Mouse (Mus musculus) R1 (cell line): ENCODE measurements at regions not wholly inside any gene's neighbourhood (a gene's known extent, or its start where the extent isn't known, plus 50 kb on each side); places are given as distances from the start of the nearest gene placed in this dataset.

Source experiments
- DNase-seq: peaks from one replicate; pipeline ENCODE4 v3.0.0-alpha.2; 2018; ENCODE audit warnings: low read depth, low spot score

DNA sequence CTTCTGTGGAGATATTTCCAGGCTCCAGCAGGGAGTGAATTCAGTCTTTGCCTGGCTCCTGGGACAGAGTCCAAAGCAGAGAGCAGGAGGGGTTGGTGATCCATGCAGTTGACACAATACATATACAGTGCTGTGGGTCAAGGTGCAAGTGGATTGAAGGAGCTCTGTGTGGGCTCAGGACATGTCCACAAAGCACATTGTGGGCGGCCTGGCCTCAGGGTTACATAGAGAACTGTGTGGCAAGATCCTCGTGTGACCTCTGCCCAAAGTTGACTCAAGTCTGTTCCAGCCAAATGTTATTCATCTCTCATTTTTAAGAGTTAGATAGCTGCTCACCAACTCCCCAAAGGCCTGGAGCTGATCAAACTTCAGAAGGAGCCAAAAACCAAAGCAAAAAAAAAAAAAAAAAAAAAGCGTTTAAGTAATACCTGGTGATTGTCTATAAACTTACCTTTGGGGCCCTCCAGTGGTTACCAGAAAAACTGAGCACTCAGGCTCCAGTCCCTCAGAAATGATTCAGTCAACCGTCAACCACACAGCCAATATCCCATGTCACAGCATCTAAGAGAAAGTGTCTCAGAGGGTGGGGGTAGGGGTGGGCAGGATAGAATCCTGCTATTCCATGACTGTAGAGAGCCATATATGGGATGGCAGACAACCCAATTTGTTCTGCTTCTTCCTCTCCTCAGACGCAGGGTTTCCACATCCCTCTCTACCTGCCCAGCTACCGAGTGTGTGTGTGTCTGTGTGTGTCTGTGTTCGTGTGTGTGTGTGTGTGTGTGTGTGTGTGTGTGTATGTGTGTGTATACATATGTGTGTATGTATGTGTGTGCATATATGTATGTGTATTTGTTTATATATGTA lies 91.9 kb upstream of the Far2 start:
- DNase-seq, result peak; percentile 18

DNA sequence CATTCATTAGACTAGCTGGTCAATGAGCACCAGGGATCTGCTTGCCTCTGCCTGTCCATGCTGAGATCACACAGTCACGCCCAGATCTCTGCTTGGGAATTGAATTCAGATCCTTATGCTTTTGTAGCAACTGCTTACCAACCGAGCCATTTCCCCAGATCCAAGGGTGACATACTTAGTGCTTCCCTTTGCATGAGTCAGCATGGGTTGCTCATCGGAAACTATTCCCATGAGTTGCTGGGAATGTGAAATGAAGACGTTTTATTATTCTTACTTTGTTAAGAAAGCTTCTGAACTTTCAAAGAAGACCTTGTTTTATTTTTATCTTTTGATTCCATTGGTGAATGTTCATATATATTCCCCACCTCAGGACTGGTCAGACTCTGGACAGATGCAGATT lies 82.3 kb upstream of the Far2 start:
- DNase-seq, result no peak

DNA sequence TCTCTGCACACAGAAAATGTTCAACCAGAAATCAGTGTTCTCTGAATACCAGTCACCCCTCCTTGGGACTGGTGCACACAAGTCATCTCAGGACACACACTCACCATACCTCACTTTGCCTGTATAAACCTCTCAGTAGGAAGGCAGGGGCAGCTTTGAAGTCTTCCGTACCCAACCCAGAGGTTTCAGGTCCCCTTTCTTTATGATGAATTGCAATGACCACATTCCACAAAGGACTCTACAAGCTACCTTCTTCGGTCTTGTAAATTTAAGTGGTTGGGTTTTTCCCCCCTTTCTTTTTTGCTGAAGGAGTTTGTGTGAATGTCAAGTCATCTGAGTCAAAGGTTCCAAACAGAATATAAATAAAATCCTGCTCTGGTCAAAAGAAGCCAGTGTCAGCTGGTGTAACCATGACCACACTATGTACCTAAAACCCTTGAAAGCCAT lies 76.9 kb upstream of the Far2 start:
- DNase-seq, result no peak

DNA sequence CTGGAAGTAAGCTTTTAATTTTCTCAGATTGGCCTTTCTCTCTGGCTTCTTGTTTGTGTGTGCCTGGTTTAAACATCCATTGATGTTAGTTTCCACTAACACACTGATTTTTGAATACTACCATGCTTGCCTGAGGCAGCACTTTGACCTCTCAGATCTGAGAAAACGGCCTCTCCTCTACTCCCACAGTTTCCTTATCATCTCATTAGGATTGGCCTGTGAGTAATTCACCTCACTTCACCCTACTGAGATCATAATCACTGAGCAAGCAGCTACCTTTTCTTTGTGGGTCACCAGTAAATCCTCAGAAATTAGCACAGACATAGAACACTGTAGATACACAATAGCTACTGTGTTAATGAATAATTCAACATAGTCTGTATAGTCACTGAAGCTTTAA lies 74.5 kb upstream of the Far2 start:
- no peak for DNase-seq

DNA sequence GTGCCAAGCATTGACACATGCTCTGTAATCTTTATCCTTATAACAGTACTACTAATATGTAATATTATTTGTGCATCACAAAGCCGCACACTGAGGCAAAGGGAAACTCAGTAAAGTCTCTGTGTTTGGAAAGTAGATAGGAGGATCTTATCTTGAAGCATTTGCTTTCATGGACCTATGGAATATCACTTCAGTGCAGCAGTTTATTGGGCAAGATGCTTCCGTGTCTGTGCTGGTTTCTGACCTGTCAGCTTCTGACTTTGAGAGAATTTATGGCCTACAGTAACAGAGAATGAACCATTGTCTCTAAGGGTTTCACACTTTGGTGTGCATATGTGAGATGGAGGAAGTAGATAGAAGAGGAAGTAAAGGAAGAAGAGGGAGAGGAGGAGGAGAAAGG lies 74.0 kb upstream of the Far2 start:
- no peak for DNase-seq

DNA sequence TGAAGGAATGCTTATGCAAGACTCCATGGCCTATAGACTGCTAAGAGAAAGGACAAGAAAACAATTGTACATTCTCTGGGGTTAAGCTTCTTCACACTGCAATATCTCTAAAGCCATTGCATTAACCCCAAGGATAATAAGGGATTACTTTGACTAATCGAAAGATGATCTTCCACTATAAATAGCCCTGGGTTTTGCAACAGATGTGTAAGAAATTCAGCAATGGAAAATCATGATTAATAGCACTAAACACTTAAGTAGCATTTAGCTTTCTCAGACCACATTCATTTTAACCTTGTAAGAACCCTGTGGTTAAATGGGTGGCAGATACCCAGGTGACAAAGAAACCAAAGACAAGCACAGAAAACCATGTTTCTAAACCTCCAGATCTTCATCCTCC lies 71.1 kb upstream of the Far2 start:
- no peak for DNase-seq

DNA sequence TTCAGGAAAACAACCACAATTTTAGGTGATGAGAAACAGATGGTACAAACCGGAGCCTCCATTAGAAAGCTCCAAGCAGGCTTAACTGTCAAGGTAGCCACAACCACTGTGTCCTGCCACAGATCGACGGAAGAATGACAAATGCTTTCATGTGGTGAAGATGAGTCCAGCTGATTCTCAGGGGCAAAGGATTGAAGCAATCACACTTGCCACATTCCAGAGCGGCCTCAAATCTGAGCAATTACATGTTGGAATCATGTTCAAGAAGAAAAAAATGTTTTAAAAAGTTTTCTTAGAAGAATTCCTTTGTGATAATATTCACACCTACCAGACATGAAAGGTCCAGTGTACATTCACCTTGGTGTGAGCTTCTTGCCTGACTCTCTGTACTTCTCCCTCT lies 57.7 kb upstream of the Far2 start:
- no peak for DNase-seq
